Mouse (Mus musculus) lung, postnatal 0 days (tissue): ENCODE data around the gene Gm9821. TPM values are rescaled to one million over a fixed set of nuclear protein-coding genes. Genes with fewer than 3 reads are reported as not detected.

ENCODE experiments used
- ATAC-seq: fragments of 200-750 bp; cut with Nextera tagmentation; 2 replicates; pipeline ENCODE4 v1.8.0; 2017; ENCODE audit warnings: moderate library complexity
- DNase-seq: peaks from one replicate; pipeline ENCODE4 v3.0.0-alpha.2; 2016; ENCODE audit warnings: low spot score
- H3K27ac ChIP-seq: fragments of 300-500 bp; sonication (generic); 2 replicates; pipeline ENCODE4 v1.5.1; 2014; ENCODE audit warnings: antibody characterized with exemption, mild to moderate bottlenecking, low read length, mixed read lengths
- H3K27me3 ChIP-seq: fragments of 300-500 bp; sonication (generic); replicated peaks from 2 replicates; pipeline ENCODE4 v1.6.1; 2014; ENCODE audit warnings: low read length, mixed read lengths; ENCODE audit not compliant: insufficient read depth
- H3K36me3 ChIP-seq: fragments of 300-500 bp; sonication (generic); 2 replicates; pipeline ENCODE4 v1.6.1; 2014; ENCODE audit warnings: low read length, mixed read lengths; ENCODE audit not compliant: insufficient read depth
- H3K4me1 ChIP-seq: fragments of 300-500 bp; sonication (generic); 2 replicates; pipeline ENCODE4 v1.6.1; 2014; ENCODE audit warnings: antibody characterized with exemption, low read depth, low read length, mixed read lengths; ENCODE audit not compliant: insufficient read depth
- H3K4me2 ChIP-seq: fragments of 300-500 bp; sonication (generic); replicated peaks from 2 replicates; pipeline ENCODE4 v1.6.1; 2014; ENCODE audit warnings: low read depth, mild to moderate bottlenecking, low read length, moderate library complexity, mixed read lengths
- H3K4me3 ChIP-seq: fragments of 300-500 bp; sonication (generic); 2 replicates; pipeline ENCODE4 v1.5.1; 2014; ENCODE audit warnings: low read depth, low read length
- H3K9ac ChIP-seq: fragments of 300-500 bp; sonication (generic); replicated peaks from 2 replicates; pipeline ENCODE4 v1.6.1; 2014; ENCODE audit warnings: low read depth, mild to moderate bottlenecking
- H3K9me3 ChIP-seq: fragments of 300-500 bp; sonication (generic); 2 replicates; pipeline ENCODE4 v1.6.1; 2016; ENCODE audit warnings: low read length, mixed read lengths
- CTCF ChIP-seq: IDR thresholded peaks from 2 replicates; pipeline ENCODE4 v1.5.1; 2016; ENCODE audit warnings: antibody characterized with exemption, mild to moderate bottlenecking
- EP300 ChIP-seq: IDR thresholded peaks from 2 replicates; pipeline ENCODE4 v1.6.1; 2016; ENCODE audit warnings: antibody characterized with exemption, mild to moderate bottlenecking, control low read depth
- WGBS: fragments of 180-500 bp; shearing (Covaris S2); extraction: QIAGEN DNeasy Blood & Tissue Kit; methylation state at CpG from one replicate; pipeline ENCODE4 v1.1.7; 2014; 5-methylcytosine and 5-hydroxymethylcytosine counted together
- polyA plus RNA-seq: library from polyadenylated mRNA; unstranded; fragments of >200 nt; fragmentation: Nextera tagmentation; extraction: Ambion mirVana; gene quantifications from 2 replicates; pipeline ENCODE4 v1.2.1, GENCODE M21; 2015

The Gm9821 gene
- polyA plus RNA-seq, 1 experiment from 2014 or later, result 0.14 TPM

DNA sequence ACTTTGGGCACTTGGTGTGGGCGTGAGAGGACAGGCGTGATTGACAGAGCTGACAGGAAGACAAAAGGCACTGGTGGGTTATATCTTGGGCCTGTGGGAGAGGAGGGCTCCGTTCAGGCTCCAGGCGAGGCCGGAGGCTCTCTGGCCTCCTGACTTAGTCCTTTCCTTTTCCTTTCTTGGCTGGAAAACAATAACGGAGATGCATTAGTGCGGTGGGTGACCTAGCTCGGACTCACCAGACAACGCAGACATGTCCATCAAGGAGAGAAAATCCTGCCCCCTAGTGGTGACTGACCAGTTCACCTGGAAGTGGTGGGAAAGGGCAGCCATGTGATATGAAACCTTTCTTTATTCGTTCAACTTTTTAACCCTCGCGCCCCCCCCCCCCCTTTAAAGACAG lies 15.6 kb upstream of the Gm9821 start:
- peak; percentile 27; the same call in 1 of the 2 replicates for ATAC-seq
- 15% methylated on average over 12 of the region's 12 CpGs for WGBS
- peak overlapping the region; percentile 61 for H3K4me2 ChIP-seq
- H3K27me3 ChIP-seq, result no peaks in the 10 kb centered on the region; the same call in 1 of the 2 replicates
- peaks cover 5% of the 10 kb centered on the region; the same call in 1 of the 2 replicates for H3K36me3 ChIP-seq
- no peak overlapping the region for H3K27ac ChIP-seq
- no peak overlapping the region for H3K9ac ChIP-seq
- H3K9me3 ChIP-seq, result no peaks in the 10 kb centered on the region
- H3K4me3 ChIP-seq, result no peak overlapping the region
- peak; percentile 79 for DNase-seq
- H3K4me1 ChIP-seq, result peaks cover 13% of the 10 kb centered on the region; the same call in 1 of the 2 replicates
- peak; percentile 82 for TF ChIP-seq CTCF
- no peak for TF ChIP-seq EP300

DNA sequence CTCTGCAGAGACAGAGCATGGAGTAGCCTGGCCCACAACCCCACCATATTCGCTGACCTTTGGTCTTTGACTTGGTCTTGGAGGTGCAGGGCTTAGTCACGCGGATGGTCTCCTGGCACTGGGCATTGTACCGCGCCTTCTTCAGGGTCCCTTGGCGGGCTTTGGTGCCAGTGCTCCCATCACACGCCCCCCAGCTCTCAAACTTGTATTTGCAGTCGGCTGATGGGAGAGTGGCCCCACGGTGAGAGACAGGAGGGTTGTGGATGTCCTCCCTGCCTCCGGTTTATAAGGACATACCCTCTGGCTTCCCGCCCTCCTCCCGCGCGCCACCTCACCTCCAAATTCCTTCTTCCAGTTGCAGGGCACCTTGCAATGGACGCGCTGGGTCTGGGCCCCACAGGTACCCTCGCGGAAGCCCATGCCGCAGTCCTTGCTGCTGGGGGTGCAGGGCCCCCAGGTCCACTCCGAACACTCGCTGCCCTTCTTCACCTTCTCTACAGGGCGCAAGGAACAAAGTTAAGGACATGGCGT lies 14.7 kb upstream of the Gm9821 start:
- Histone ChIP-seq H3K36me3 (peaks cover 6% of the 10 kb centered on the region; the same call in 1 of the 2 replicates), H3K4me3 (peak overlapping the region; percentile 39), H3K4me1 (peaks cover 13% of the 10 kb centered on the region; the same call in 1 of the 2 replicates), H3K9me3 (no peaks in the 10 kb centered on the region), H3K27ac (no peak overlapping the region), H3K4me2 (peak overlapping the region; percentile 61), H3K9ac (peak overlapping the region; percentile 32; the same call in 1 of the 2 replicates), H3K27me3 (no peaks in the 10 kb centered on the region)
- ATAC-seq (no peak), DNase-seq (peak; percentile 18)
- TF ChIP-seq EP300, result no peak
- no peak for TF ChIP-seq CTCF
- 9% methylated on average over 22 of the region's 23 CpGs for WGBS

DNA sequence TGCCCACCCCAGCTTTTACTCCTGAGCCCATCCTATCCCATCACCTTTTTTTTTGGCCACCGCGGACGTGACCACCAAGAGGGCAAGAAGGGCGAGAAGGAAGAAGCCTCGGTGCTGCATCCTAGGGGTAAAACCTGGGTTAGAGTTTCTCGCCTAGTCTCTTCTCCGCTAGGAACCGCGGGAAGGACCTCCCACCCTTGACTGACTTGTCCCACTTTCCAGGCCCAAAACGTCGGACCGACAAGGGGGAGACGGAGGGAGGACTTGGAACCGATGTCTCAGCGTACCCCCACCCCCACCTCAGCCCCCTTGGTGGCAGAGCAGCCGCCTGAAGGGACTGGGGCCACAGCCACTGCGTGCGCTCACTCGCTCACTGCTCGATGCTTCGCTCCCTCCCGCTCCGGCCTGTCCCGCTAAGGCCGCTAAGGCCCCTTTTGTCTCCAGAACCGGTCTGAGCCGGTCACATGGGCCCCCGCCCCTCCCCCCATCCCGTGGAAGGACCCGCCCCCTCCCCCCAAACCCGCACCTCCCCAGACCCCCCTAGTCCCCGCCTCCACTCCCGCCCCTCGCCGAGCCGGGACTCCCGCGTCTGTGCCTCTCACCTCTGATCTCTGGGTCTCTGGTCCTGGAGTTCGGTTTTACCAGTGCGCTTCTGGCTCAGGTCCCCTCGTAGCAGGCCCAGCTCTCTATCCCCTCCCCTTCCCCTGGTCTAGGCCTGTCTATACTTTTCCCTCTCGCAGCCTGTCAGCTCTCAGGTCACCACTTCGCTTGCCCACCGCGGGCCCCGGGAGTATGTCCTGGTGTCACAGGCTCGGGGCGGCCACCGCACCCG lies 14.0 kb upstream of the Gm9821 start:
- Histone ChIP-seq H3K4me3 (peak overlapping the region; percentile 39), H3K4me2 (peak overlapping the region; percentile 61), H3K27ac (no peak overlapping the region), H3K4me1 (peaks cover 13% of the 10 kb centered on the region; the same call in 1 of the 2 replicates), H3K9me3 (no peaks in the 10 kb centered on the region), H3K27me3 (no peaks in the 10 kb centered on the region), H3K9ac (peak overlapping the region; percentile 32; the same call in 1 of the 2 replicates), H3K36me3 (peaks cover 11% of the 10 kb centered on the region)
- DNase-seq (peak; percentile 63), ATAC-seq (peak; percentile 55)
- 5% methylated on average over 41 of the region's 50 CpGs for WGBS
- TF ChIP-seq EP300, result no peak

DNA sequence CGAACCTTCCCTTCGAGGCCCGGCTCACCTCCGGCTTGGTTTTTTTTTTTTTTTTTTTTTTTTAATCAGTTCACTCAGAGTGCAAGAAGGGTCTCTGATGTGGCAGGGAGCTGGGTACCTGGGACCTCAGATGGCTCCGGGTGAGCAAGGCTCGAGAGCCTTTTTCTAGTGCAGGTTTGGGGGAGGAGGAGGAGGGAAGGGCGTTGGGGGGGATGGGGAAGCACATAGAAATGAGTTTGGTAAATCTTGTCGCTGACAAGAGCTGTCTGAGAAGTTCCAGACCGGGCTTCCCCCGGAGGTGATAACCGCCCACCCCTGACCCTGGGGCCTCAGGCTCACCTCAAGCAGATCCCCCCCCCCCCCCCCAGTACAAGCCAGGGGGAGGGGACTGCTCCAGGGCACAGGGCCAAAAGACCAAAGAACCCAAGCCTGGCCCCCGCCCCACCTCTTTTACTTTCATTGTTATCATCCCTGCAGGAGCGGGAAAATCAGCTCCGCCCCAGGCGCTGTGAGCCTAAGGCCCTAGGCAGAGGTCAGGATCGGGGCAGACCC lies 13.3 kb upstream of the Gm9821 start, which contains the start of gene Mdk:
Mdk (minus strand) TSS at position 138 of the 552 bp plus-strand sequence.
- Histone ChIP-seq H3K4me2 (peak within 1 kb of the TSS; percentile 61), H3K27ac (no peak within 1 kb of the TSS), H3K36me3 (peaks cover 18% of the 10 kb centered on the region), H3K4me3 (peak within 1 kb of the TSS; percentile 39), H3K9me3 (no peaks in the 10 kb centered on the region), H3K9ac (peak within 1 kb of the TSS; percentile 32; the same call in 1 of the 2 replicates), H3K4me1 (peaks cover 13% of the 10 kb centered on the region; the same call in 1 of the 2 replicates), H3K27me3 (no peaks in the 10 kb centered on the region)
- DNase-seq (no peak), ATAC-seq (no peak)
- WGBS, result 12% methylated on average over 14 of the region's 16 CpGs
- no peak for TF ChIP-seq EP300
- TF ChIP-seq CTCF, result no peak

DNA sequence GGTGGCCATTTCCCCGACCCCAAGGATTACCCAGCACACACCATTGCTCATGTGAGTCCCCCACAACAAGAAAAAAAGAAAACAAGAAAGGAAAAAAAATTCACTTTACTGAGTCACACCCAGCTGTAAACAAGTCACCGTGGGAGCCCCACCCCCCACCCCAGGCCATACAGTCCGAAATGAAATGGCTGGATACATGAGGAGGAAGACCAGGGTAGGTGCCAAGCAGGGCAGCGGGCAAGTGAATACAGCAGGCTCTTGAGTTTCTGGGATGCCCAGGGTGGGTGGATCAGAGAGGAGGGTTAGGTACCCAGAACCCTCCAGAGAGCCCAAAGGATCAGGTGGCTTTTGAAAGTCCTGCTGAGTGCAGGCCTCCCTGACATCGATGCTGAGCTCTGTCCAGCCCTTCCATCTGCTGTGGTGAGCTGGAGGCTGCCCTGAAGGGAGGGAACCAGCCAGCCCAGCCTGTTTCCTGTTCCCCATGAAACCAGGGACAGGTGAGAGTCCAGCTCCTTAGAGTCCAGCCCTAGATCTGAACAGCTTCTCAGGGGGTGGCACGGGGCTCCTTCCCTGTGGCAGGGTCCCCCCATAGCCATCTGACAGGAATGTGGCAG lies 12.7 kb upstream of the Gm9821 start:
- ATAC-seq (no peak), DNase-seq (no peak)
- no peak overlapping the region for H3K4me3 ChIP-seq
- H3K9me3 ChIP-seq, result no peaks in the 10 kb centered on the region
- peaks cover 13% of the 10 kb centered on the region; the same call in 1 of the 2 replicates for H3K4me1 ChIP-seq
- H3K9ac ChIP-seq, result no peak overlapping the region
- TF ChIP-seq CTCF, result no peak
- no peak for TF ChIP-seq EP300
- H3K27ac ChIP-seq, result no peak overlapping the region
- 36% methylated on average over 5 of the region's 6 CpGs for WGBS
- peaks cover 24% of the 10 kb centered on the region for H3K36me3 ChIP-seq
- no peak overlapping the region for H3K4me2 ChIP-seq
- no peaks in the 10 kb centered on the region for H3K27me3 ChIP-seq

DNA sequence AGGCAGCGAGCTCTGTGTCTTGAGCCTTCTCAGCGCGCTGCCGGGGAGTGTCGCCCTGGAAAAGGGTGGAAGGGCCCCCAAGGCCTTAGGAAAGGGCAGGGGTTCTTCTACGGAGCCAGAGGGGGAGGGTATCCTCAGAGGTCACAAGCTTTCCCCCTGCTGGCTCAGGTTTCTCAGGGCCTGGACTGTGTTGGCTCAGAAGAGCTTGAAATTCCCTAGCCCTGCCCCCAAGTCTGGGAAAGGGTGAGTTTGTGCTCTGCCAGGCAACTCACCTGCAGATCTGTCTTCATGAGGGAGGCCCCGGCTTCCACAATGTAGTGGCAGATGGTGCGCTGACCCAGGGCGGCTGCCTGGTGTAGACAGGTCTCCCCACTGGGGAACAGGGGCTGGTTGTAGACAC lies 12.0 kb upstream of the Gm9821 start:
- 57% methylated on average over 9 of the region's 9 CpGs for WGBS
- ATAC-seq (no peak), DNase-seq (no peak)
- H3K27me3 ChIP-seq, result no peaks in the 10 kb centered on the region
- H3K9me3 ChIP-seq, result no peaks in the 10 kb centered on the region
- H3K4me2 ChIP-seq, result no peak overlapping the region
- peaks cover 30% of the 10 kb centered on the region for H3K36me3 ChIP-seq
- no peak for TF ChIP-seq EP300
- TF ChIP-seq CTCF, result no peak
- no peak overlapping the region for H3K27ac ChIP-seq
- H3K9ac ChIP-seq, result no peak overlapping the region
- peaks cover 13% of the 10 kb centered on the region; the same call in 1 of the 2 replicates for H3K4me1 ChIP-seq
- no peak overlapping the region for H3K4me3 ChIP-seq
